Mouse (Mus musculus) CH12.LX (cell line): ENCODE measurements around the gene Slc6a9. TPM values are rescaled to one million over a fixed set of nuclear protein-coding genes. Genes with fewer than 3 reads are reported as not detected.

Experiments used
- DNase-seq: peaks from one replicate; pipeline ENCODE4 v3.0.0-alpha.2; 2013; ENCODE audit errors: extremely low read depth
- H3K27ac ChIP-seq: 2 replicates; pipeline ENCODE4 v1.5.1; 2012; ENCODE audit warnings: low read depth, mild to moderate bottlenecking, control low read depth, moderate library complexity; ENCODE audit not compliant: insufficient read depth
- H3K27me3 ChIP-seq: replicated peaks from 2 replicates; pipeline ENCODE3; 2012; ENCODE audit warnings: inconsistent platforms
- H3K36me3 ChIP-seq, 2 experiments: replicated peaks in 1 of 2; 2 replicates each; pipeline versions ENCODE3 to v1.6.1; 2012; ENCODE audit warnings: inconsistent platforms in 1 of 2, low read length in 1 of 2, mild to moderate bottlenecking in 1 of 2, mixed read lengths in 1 of 2, moderate library complexity in 1 of 2; ENCODE audit not compliant: control insufficient read depth in 1 of 2, insufficient read depth in 1 of 2
- H3K4me1 ChIP-seq, 2 experiments: 2 replicates each; pipeline ENCODE4 v1.6.1; 2012; ENCODE audit warnings: inconsistent platforms in 1 of 2, moderate library complexity in 1 of 2; ENCODE audit not compliant: insufficient read depth in 2 of 2, control insufficient read depth in 1 of 2
- H3K4me2 ChIP-seq: 2 replicates; pipeline ENCODE4 v1.6.1; 2012; ENCODE audit warnings: low read depth, mild to moderate bottlenecking, control low read depth; ENCODE audit not compliant: poor library complexity, insufficient read depth, severe bottlenecking
- H3K4me3 ChIP-seq, 3 experiments: fragments of 150-350 bp in 1 of 3; sonication (generic) in 1 of 3; replicated peaks in 1 of 3; 2 replicates each; pipeline versions ENCODE3 to v1.5.1; 2011 to 2012; ENCODE audit warnings: low read depth in 2 of 3, low read length in 2 of 3, mild to moderate bottlenecking in 2 of 3, moderate library complexity in 2 of 3, control low read depth in 1 of 3, improper control_type of control experiment in 1 of 3, inconsistent platforms in 1 of 3, mixed read lengths in 1 of 3; ENCODE audit not compliant: poor library complexity in 1 of 3
- H3K79me2 ChIP-seq: replicated peaks from 2 replicates; pipeline ENCODE4 v1.6.1; 2012; ENCODE audit warnings: mild to moderate bottlenecking, moderate library complexity; ENCODE audit not compliant: control insufficient read depth, poor library complexity, insufficient read depth, severe bottlenecking; ENCODE audit errors: extremely low read depth
- H3K9ac ChIP-seq: 2 replicates; pipeline ENCODE4 v1.6.1; 2012; ENCODE audit warnings: low read depth, mild to moderate bottlenecking, control low read depth, moderate library complexity; ENCODE audit not compliant: insufficient read depth
- H3K9me3 ChIP-seq: replicated peaks from 2 replicates; pipeline ENCODE3; 2012; ENCODE audit warnings: low read length, inconsistent platforms, mixed read lengths
- BHLHE40 ChIP-seq: IDR thresholded peaks from 2 replicates; pipeline ENCODE4 v1.6.1; 2011; ENCODE audit warnings: mild to moderate bottlenecking, low read depth, low read length, improper control_type of control experiment
- CHD1 ChIP-seq: IDR thresholded peaks from 2 replicates; pipeline ENCODE4 v1.6.1; 2012; ENCODE audit warnings: low read depth, low read length, improper control_type of control experiment, inconsistent platforms
- CHD2 ChIP-seq: IDR thresholded peaks from 2 replicates; pipeline ENCODE4 v1.6.1; 2011; ENCODE audit warnings: low read length, improper control_type of control experiment
- CTCF ChIP-seq, 2 experiments: IDR thresholded peaks in 1 of 2; conservative IDR thresholded peaks in 1 of 2; 2 replicates each; pipeline ENCODE4 v1.5.1; 2011 to 2012; ENCODE audit warnings: low read depth in 2 of 2, low read length in 2 of 2, improper control_type of control experiment in 1 of 2, inconsistent platforms in 1 of 2, mild to moderate bottlenecking in 1 of 2, moderate library complexity in 1 of 2
- ELF1 ChIP-seq: IDR thresholded peaks from 2 replicates; pipeline ENCODE4 v1.6.1; 2014; ENCODE audit warnings: low read depth, mild to moderate bottlenecking, inconsistent platforms, low read length, improper control_type of control experiment
- ETS1 ChIP-seq: conservative IDR thresholded peaks from 2 replicates; pipeline ENCODE4 v1.6.1; 2012; ENCODE audit warnings: low read depth, mild to moderate bottlenecking, inconsistent platforms, low read length, improper control_type of control experiment, moderate library complexity
- GABPA ChIP-seq: IDR thresholded peaks from 2 replicates; pipeline ENCODE4 v1.6.1; 2012; ENCODE audit warnings: low read depth, low read length, improper control_type of control experiment, inconsistent platforms; ENCODE audit not compliant: insufficient replicate concordance
- HCFC1 ChIP-seq: IDR thresholded peaks from 2 replicates; pipeline ENCODE4 v1.6.1; 2012; ENCODE audit warnings: low read depth, mild to moderate bottlenecking, inconsistent platforms, low read length, improper control_type of control experiment
- JUN ChIP-seq: IDR thresholded peaks from 2 replicates; pipeline ENCODE4 v1.6.1; 2011; ENCODE audit warnings: low read depth, mild to moderate bottlenecking, low read length, improper control_type of control experiment, moderate library complexity; ENCODE audit not compliant: insufficient read depth
- JUND ChIP-seq: conservative IDR thresholded peaks from 2 replicates; pipeline ENCODE4 v1.6.1; 2011; ENCODE audit warnings: low read depth, low read length, improper control_type of control experiment
- MEF2A ChIP-seq: IDR thresholded peaks from 2 replicates; pipeline ENCODE4 v1.6.1; 2014; ENCODE audit warnings: low read depth, mild to moderate bottlenecking, inconsistent platforms, low read length, improper control_type of control experiment, borderline replicate concordance
- MYC ChIP-seq: IDR thresholded peaks from 2 replicates; pipeline ENCODE4 v1.6.1; 2011; ENCODE audit warnings: low read depth, mild to moderate bottlenecking, improper control_type of control experiment, low read length
- NRF1 ChIP-seq: IDR thresholded peaks from 2 replicates; pipeline ENCODE4 v1.6.1; 2014; ENCODE audit warnings: low read depth, mild to moderate bottlenecking, inconsistent platforms, low read length, improper control_type of control experiment, moderate library complexity
- PAX5 ChIP-seq: IDR thresholded peaks from 2 replicates; pipeline ENCODE4 v1.6.1; 2012; ENCODE audit warnings: low read length, inconsistent platforms, mixed read lengths
- POLR2A ChIP-seq: IDR thresholded peaks from 2 replicates; pipeline ENCODE4 v1.6.1; 2011; ENCODE audit warnings: low read depth, mild to moderate bottlenecking, improper control_type of control experiment, low read length
- RAD21 ChIP-seq: IDR thresholded peaks from 2 replicates; pipeline ENCODE4 v1.6.1; 2011; ENCODE audit warnings: low read depth, mild to moderate bottlenecking, low read length, improper control_type of control experiment, moderate library complexity
- SIN3A ChIP-seq: IDR thresholded peaks from 2 replicates; pipeline ENCODE4 v1.6.1; 2012; ENCODE audit warnings: low read length, improper control_type of control experiment, inconsistent platforms
- SMC3 ChIP-seq: IDR thresholded peaks from 2 replicates; pipeline ENCODE4 v1.6.1; 2011; ENCODE audit warnings: low read depth, low read length, improper control_type of control experiment
- TCF12 ChIP-seq: IDR thresholded peaks from 2 replicates; pipeline ENCODE4 v1.6.1; 2014; ENCODE audit warnings: low read depth, mild to moderate bottlenecking, inconsistent platforms, low read length, improper control_type of control experiment
- UBTF ChIP-seq: IDR thresholded peaks from 2 replicates; pipeline ENCODE4 v1.6.1; 2012; ENCODE audit warnings: low read depth, mild to moderate bottlenecking, inconsistent platforms, low read length, improper control_type of control experiment, moderate library complexity
- USF1 ChIP-seq: IDR thresholded peaks from 2 replicates; pipeline ENCODE4 v1.6.1; 2014; ENCODE audit warnings: low read depth, mild to moderate bottlenecking, inconsistent platforms, low read length, improper control_type of control experiment
- USF2 ChIP-seq: conservative IDR thresholded peaks from 2 replicates; pipeline ENCODE4 v1.6.1; 2011; ENCODE audit warnings: low read depth, low read length, improper control_type of control experiment
- ZC3H11A ChIP-seq: IDR thresholded peaks from 2 replicates; pipeline ENCODE4 v1.6.1; 2012; ENCODE audit warnings: low read depth, mild to moderate bottlenecking, inconsistent platforms, low read length, improper control_type of control experiment
- ZKSCAN1 ChIP-seq: IDR thresholded peaks from 2 replicates; pipeline ENCODE4 v1.6.1; 2012; ENCODE audit warnings: low read depth, inconsistent platforms, low read length, improper control_type of control experiment, borderline replicate concordance
- ZNF384 ChIP-seq: IDR thresholded peaks from 2 replicates; pipeline ENCODE4 v1.6.1; 2012; ENCODE audit warnings: low read depth, low read length, improper control_type of control experiment, inconsistent platforms
- dilution Hi-C: fragments of 300-500 bp; cut with MboI; formaldehyde crosslinking; loops from 2 replicates; pipeline ENCODE4 v1.14.3; 2020; ENCODE audit warnings: low sequenced_read_pairs; ENCODE audit not compliant: extremely low pct_unique_long_range_greater_than_20kb, extremely low pct_ligation_motif_present
- in situ Hi-C: fragments of 300-500 bp; cut with MboI; formaldehyde crosslinking; loops from 3 replicates; pipeline ENCODE4 v1.14.3; 2019; ENCODE audit warnings: low sequenced_read_pairs, low pct_ligation_motif_present, low pct_unique_long_range_greater_than_20kb, mixed read lengths
- polyA plus RNA-seq: library from polyadenylated mRNA; unstranded; fragments of >175 nt; gene quantifications from 2 replicates; pipeline ENCODE4 v1.2.1, GENCODE M21; 2012; ENCODE audit warnings: low read depth; ENCODE audit not compliant: insufficient read length
- total RNA-seq, 2 experiments: library from RNA; depleted of rRNA; stranded (reverse); fragments of 300-350 nt in 1 of 2; fragments of >200 nt in 1 of 2; gene quantifications; 2 replicates each; pipeline ENCODE4 v1.2.3; 2012 to 2014

Slc6a9 gene
- total and polyA plus RNA-seq, 3 experiments, result 4.0 to 15.6 (median 9.1) TPM

- H3K4me3 ChIP-seq, result no peak overlapping the region
- no peak overlapping the region for H3K27ac ChIP-seq
- in situ Hi-C loops (no loop called here), dilution Hi-C loops (no loop called here)
- TF ChIP-seq JUN (no peak), USF2 (no peak), ELF1 (no peak), RAD21 (no peak), ZNF384 (no peak), GABPA (no peak), ZKSCAN1 (no peak), BHLHE40 (no peak), CHD1 (no peak), HCFC1 (no peak), USF1 (no peak), SIN3A (no peak)
- peaks cover 5% of the 10 kb centered on the region; the same call in 1 of the 2 replicates for H3K79me2 ChIP-seq
- H3K36me3 ChIP-seq, result peaks cover 56 to 77% of the 10 kb centered on the region in 2 experiments
- peaks cover 1 to 16% of the 10 kb centered on the region in 2 experiments; a peak in 3 of 4 replicates for H3K4me1 ChIP-seq
- H3K4me2 ChIP-seq, result no peak overlapping the region
- no peak for DNase-seq
- H3K27me3 ChIP-seq, result no peaks in the 10 kb centered on the region
- no peaks in the 10 kb centered on the region for H3K9me3 ChIP-seq
- no peak overlapping the region for H3K9ac ChIP-seq
Observed at GRCm38 (mm10) chr4:117896031-117896430, 61.7 kb downstream of the Slc6a9 start.

GRCm38 (mm10) chr4:117898111-117898510, 63.8 kb downstream of the Slc6a9 start:
- no peak for DNase-seq
- no peak overlapping the region for H3K4me3 ChIP-seq
- peaks cover 0 to 7% of the 10 kb centered on the region in 2 experiments; a peak in 1 of 4 replicates for H3K4me1 ChIP-seq
- peaks cover 76 to 98% of the 10 kb centered on the region in 2 experiments for H3K36me3 ChIP-seq
- no peak overlapping the region for H3K9ac ChIP-seq
- H3K4me2 ChIP-seq, result no peak overlapping the region
- no peak for TF ChIP-seq TCF12
- TF ChIP-seq BHLHE40, result no peak
- no peak for TF ChIP-seq UBTF
- TF ChIP-seq POLR2A, result no peak
- TF ChIP-seq PAX5, result no peak
- no peak for TF ChIP-seq ZKSCAN1
- no peak for TF ChIP-seq ZC3H11A
- no peak for TF ChIP-seq ETS1
- no peak for TF ChIP-seq JUND
- TF ChIP-seq RAD21, result no peak
- no peak for TF ChIP-seq CTCF (conservative IDR thresholded peaks at IDR 0.05 in 1 of 2, IDR thresholded peaks at IDR 0.05 in 1 of 2; ENCODE audit: low read depth in 2 of 2, low read length in 2 of 2)
- TF ChIP-seq MEF2A, result no peak
- TF ChIP-seq ZNF384, result no peak
- no peak for TF ChIP-seq SMC3
- TF ChIP-seq NRF1, result no peak
- no peak for TF ChIP-seq MYC
- TF ChIP-seq CHD2, result no peak
- no peak overlapping the region for H3K27ac ChIP-seq
- H3K79me2 ChIP-seq, result no peaks in the 10 kb centered on the region
- dilution Hi-C loops (no loop called here), in situ Hi-C loops (no loop called here)
- H3K27me3 ChIP-seq, result no peaks in the 10 kb centered on the region
- no peaks in the 10 kb centered on the region for H3K9me3 ChIP-seq
